Mouse (Mus musculus) urinary bladder, adult 18-20 months (tissue): ENCODE results near the gene Srp68.

Experiments
- DNase-seq, 2 experiments: peaks; one replicate each; pipeline ENCODE4 v3.0.0; 2022; ENCODE audit warnings: low spot score in 2 of 2, mixed read lengths in 2 of 2

The Srp68 gene

GRCm38 (mm10) chr11:116274045-116274666, at the start of gene Srp68:
Gene Srp68, minus strand, starts transcription at chr11:116274217.
- peak; percentile 91 for DNase-seq

DNA sequence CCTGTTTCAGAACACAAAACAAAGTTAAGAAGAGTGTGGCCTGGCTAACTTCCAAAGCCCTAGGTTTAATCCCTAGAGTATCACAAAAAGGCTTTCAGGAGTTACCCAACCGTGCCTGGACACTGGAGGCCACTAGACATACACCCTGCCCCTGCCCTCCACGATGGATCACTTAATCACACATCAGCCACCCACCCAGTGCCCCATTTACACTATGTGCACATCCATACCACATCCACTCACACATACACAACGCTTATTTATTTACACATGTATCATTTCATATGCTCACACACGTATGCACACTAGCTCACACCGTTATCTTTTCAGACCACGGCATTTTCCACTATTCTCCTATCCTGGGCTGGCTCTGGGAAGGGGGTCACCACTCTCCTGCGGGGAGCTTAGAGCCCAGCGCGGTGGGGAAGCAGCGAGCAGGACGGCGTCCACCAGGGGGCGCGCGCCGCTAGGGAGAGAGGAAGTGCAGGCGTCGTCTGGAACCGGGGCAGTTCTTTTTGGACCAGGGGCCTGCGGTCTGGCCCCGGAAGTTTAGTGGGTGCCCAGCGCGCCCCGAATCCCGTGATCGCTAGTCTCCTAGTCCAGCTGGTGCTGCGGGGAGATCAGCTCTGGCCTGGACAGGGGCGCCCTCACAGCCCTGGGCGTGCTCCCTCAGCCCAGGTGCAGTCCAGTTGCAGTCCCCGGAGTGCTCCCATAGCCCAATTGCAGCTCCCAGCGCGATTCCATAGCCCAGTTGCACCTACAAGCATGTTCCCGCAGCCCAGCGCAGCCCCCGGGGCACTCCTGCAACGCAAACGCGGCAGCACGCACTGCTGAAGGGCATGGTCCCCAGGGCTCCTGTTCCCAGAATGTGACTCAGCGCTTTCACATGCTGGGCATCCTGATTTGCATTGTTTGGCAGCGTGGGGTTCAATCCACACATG, 45.0 kb upstream of the Srp68 start:
- DNase-seq = peak; percentile 76 to 86

DNA sequence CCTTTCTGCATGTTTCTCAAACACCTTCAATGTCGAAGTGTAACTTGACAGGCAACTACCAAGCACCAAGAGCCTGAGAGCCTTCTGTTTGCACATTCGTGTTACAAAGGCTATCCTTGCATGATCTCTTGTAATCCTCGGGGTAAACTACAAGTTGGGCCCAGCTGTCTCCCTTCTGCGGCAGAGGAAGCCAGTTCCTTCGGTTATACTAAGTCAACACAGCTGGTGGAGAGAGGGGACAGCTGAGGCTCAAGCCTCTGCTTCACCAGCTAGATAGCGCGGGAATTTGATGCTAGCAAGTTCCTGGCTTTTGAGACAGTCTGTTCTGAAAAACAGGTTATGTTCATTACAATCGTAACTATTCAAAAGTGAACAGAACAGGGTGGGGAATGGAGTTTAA, 38.3 kb upstream of the Srp68 start:
- DNase-seq = no peak

GRCm38 (mm10) chr11:116311169-116311568, 37.2 kb upstream of the Srp68 start:
- no peak for DNase-seq

- DNase-seq = no peak
These were observed 35.6 kb upstream of the Srp68 start for GRCm38 (mm10) chr11:116309601-116310000.

GRCm38 (mm10) chr11:116307762-116308531, 33.9 kb upstream of the Srp68 start:
- DNase-seq = no peak

DNA sequence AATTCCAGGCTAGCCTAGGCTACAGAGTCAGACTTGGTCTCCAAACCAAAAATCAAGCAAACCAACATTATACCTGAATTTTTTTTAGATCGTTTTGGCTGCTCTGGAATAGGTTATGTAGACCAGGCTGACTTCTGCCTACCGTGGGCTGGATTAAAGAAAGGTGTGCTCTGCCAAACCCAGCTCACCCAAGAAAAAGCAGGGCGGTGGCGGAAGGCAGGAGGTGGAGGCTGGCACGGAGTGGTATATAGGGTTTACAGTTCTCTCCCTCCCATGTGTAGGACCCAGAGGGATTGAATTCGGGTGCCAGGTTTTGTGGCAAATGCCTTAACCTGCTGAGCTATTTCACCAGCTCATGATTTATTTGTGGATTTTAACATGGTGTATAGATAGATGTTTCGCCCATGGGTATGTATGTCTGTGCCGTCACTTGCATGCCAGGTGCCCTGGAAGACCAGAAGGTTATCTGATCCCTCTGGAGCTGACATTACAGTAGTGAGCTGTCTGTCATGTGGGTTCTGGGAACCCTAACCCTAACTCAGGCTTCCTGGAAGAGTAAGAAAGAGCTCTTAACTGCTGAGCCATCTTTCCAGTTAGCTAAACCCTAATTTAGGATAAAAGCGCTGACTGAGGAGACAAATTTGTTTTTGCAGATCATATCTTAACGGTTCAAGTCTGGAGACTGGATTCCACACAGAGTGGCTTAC, 33.2 kb upstream of the Srp68 start, which contains the start of gene Exoc7:
Exoc7 (minus strand) TSS at position 215 of the 707 bp plus-strand sequence.
- DNase-seq = no peak

DNA sequence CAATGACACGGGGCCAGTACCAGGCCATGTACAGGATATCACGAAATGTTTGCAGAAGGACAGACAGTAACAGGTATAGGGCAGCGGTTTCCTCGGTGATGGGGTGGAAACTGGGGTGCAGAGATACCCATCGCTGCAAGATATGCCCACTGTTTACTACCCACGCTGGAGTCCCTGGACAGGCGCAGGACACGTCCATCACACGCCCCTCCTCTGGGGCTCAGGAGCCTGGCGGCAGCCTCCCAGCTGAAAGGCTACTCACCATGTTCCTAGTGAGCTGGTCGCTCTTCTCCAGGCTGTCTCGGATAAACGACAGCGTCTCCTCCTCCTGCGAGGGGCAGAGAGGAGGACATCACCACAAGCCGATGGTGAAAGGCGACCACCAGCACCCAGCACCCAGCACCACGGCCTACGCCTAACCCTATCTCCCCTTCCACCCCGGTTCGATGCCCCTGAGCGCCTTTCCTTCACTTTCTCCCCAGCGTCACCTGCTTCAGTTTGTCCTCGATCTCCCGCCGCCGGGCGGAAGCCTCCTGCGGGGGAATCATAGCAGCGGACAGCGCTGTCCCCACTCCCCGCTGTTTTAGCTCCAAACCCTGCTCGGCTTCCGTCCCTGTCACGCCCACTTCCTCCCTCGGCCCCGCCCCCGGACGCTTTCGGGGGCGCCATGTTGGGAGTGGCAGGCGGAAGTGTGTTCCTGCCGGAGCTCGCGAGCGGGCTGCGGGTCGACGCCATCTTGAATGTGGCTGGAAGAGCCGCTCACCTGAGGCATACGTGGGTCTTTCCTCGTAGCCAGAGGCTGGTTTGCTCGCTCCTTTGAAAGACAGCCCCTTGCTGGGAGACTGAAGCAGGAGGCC, 32.3 kb upstream of the Srp68 start:
- DNase-seq = peak; percentile 89 to 90

DNA sequence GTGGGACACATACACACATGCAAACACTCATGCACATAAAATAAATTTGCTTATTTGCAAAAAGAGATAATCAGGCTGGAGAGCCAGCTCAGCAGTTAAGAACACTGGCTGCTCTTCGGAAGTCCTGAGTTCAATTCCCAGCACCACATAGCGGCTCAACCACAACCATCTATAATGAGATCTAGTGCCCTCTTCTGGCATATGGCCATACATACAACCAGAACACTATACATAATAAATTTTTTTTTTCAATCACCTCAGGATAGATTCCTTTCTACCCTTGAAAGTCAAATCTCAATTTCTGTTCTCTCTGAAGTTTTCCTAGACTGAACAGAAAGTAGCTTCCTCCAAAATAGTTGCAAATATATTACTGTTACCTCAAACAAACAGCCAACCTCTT, 31.4 kb upstream of the Srp68 start:
- DNase-seq = no peak

DNA sequence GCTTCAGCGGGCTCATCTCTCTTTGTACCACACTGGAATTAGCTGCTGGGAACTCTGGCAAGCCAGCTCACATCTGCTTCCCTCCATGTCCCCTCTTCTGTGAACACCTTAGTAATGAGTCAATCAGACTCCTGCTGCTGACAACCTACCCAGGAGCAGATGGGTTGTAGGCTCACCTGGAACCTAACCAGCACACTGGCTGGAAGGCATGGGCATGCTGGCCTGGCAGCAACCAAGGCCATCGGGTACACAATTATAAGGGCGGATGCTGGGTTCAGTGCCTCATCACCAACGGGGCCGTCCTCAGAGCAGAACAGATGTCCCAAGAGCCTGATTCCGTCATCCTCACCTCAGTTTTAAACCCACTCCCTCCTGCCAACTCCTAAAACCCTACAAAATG, 24.6 kb upstream of the Srp68 start:
- no peak for DNase-seq

DNA sequence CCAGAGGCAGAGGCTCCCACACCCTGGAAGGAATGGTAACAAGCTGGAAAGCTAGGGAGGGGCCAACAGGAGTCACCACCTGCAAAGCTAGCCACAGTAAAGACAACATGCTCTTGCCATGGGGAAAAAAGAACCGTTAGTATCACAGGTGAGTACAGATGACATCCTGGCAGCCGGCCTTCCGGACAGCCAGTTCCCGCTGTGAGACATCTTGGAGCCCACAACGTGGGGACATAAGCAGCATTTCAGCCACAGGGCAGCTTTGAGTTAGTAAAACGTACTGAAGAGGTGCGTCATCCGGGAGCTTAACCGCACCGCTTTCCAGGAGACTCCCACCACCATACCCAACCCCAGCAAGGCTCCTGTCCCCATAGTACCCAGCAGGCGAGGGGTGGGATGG, 24.2 kb upstream of the Srp68 start:
- no peak for DNase-seq

GRCm38 (mm10) chr11:116297017-116297416, 23.0 kb upstream of the Srp68 start:
- DNase-seq = no peak

DNA sequence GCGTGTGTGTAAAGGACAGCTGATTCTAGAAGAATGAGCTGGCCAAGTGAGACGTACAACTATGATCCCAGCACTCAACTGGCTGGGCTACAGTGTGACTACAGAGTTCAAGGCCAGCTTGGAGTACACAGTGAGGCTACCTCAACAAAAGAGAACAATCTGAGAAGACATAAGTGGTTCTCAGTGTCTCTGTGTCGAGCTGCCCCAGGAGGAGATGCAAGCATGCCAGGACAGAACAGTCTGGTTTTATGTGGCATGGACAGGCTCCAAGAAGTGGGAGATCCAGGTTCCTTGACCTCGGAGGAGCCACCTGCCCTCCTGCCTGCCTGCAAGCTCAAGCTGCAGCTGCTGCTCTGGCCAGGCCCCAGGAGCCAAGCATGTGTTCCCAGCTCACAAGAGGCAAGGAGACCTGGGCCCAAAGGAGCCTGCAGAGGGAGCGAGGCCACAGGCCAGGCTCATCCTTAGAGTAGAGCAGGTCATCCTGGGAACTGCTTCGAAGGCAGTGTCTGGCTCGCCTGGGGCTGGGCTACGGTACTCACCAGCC, 22.2 kb upstream of the Srp68 start:
- DNase-seq = no peak

GRCm38 (mm10) chr11:116294319-116294718, 20.3 kb upstream of the Srp68 start:
- peak in 1 of 2 experiments; percentile 26 for DNase-seq

DNA sequence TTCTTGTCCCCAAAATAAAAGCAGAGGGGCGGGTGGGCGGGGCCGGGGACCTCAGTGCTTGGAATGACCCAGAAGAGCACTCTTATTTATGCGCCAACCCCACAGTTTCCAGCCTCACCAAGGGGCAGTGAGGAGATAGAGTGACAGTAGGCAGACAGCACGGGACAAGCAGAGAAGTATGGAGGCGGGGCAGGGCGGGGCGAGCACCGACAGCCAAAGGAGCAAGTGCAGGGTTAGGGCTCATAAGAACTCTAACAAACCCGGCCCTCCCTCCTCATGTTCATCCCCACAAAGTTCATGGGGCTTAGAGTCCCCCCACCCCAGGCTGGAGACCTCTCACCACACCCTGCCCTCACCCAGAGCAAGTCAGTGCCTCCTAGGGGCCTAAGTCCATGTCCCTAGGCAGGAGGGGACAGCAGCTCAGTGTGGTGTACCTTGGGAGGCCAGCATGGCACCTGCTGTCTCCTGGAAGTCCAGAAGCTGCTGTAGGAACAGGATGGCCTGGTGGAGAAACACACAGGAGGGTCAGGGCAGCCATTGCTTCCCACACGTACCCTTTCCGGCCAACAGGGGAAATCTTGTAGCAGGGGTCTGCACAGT, 19.6 kb upstream of the Srp68 start:
- no peak for DNase-seq

DNA sequence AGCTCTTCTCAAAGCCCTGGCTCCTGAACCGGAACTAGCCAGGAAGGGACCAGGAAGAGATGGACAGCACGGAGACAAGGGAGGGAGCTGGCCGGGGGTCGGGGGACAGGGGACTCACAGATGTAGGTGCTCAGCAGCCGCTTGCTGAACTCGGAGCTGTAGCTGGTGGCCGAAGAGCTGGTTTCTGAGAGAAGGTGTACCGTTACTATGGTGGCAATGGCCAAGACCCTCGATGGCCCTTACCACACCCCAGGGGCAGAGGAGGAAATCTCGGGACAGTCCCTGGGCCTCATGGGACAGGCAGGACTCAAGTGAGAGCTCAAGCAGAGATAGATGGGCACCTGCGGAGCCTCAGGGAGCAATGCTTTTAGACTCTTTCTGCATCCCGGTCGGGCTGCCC, 18.4 kb upstream of the Srp68 start:
- DNase-seq = no peak

- DNase-seq = no peak
These were observed 16.5 kb upstream of the Srp68 start for GRCm38 (mm10) chr11:116290556-116290955.

DNA sequence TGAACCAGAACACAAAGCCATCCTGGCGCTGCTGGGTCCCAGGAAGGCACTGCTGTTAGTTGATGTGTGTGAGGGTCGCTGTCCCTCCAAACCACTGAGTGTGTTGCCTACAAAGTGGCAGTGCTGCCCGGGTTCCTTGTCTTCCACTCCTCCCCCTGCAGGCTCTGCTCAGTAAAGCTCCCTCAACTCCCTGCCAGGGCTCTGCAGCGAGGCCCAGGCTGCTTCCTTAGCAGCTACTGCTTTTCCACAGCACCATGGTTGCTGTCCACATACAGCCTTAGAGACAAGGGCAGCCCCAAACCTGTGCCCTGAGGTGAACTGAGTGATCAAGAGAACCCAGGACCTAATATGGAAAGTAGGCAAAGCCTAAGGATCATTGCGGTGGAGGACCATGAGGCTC, 13.3 kb upstream of the Srp68 start:
- DNase-seq = no peak

GRCm38 (mm10) chr11:116285770-116286191, 11.8 kb upstream of the Srp68 start:
- DNase-seq = no peak

DNA sequence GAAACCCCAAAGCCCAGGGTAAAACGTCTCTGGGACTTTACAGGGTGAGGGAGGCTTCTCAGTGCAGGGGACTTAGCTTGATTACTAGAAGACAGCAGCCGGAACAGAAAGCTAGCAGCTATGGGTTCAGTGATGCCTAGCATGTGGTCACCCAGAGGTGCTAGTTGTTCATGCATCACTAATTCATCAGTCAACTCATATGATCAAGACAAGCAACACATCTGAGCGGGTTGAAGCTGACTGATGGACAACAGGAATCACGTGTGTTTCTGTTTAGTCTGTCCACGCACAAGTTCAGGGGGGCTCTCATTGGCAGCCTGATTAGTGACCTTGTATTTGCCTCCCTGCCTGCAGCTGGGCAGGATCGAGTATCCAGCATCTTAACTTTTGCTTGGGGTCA, 10.0 kb upstream of the Srp68 start:
- no peak for DNase-seq
